Mouse (Mus musculus) midbrain, embryonic 11.5 days (tissue): ENCODE data around the gene Zfp111. TPM values are rescaled to one million over a fixed set of nuclear protein-coding genes. Genes with fewer than 3 reads are reported as not detected.

ENCODE experiments used
- ATAC-seq: fragments of 200-750 bp; cut with Nextera tagmentation; 2 replicates; pipeline ENCODE4 v1.8.0; 2017; ENCODE audit warnings: moderate TSS enrichment, moderate library complexity; ENCODE audit not compliant: low FRiP score
- DNase-seq: peaks from one replicate; pipeline ENCODE4 v3.0.0; 2015; ENCODE audit warnings: low spot score; ENCODE audit errors: missing footprints
- H3K27ac ChIP-seq: fragments of 300-500 bp; sonication (generic); 2 replicates; pipeline ENCODE4 v1.5.1; 2014; ENCODE audit warnings: low read depth, low read length
- H3K27me3 ChIP-seq: fragments of 300-500 bp; sonication (generic); 2 replicates; pipeline ENCODE4 v1.6.1; 2014; ENCODE audit warnings: mild to moderate bottlenecking, low read length, moderate library complexity, mixed read lengths; ENCODE audit not compliant: control insufficient read depth, insufficient read depth
- H3K36me3 ChIP-seq: fragments of 300-500 bp; sonication (generic); 2 replicates; pipeline ENCODE4 v1.6.1; 2014; ENCODE audit warnings: mild to moderate bottlenecking, low read length, moderate library complexity, mixed read lengths; ENCODE audit not compliant: control insufficient read depth, insufficient read depth
- H3K4me1 ChIP-seq: fragments of 300-500 bp; sonication (generic); 2 replicates; pipeline ENCODE4 v1.6.1; 2014; ENCODE audit warnings: low read length; ENCODE audit not compliant: control insufficient read depth, insufficient read depth
- H3K4me2 ChIP-seq: fragments of 300-500 bp; sonication (generic); 2 replicates; pipeline ENCODE4 v1.6.1; 2014; ENCODE audit warnings: mild to moderate bottlenecking, moderate library complexity
- H3K4me3 ChIP-seq: fragments of 300-500 bp; sonication (generic); 2 replicates; pipeline ENCODE4 v1.5.1; 2014; ENCODE audit warnings: low read depth, low read length
- H3K9ac ChIP-seq: fragments of 300-500 bp; sonication (generic); 2 replicates; pipeline ENCODE4 v1.6.1; 2014; ENCODE audit warnings: low read length
- H3K9me3 ChIP-seq: fragments of 300-500 bp; sonication (generic); 2 replicates; pipeline ENCODE4 v1.6.1; 2016; ENCODE audit warnings: low read length; ENCODE audit not compliant: control insufficient read depth
- WGBS: fragments of 180-500 bp; shearing (Covaris S2); extraction: QIAGEN DNeasy Blood & Tissue Kit; methylation state at CpG from one replicate; pipeline ENCODE4 v1.1.7; 2014; 5-methylcytosine and 5-hydroxymethylcytosine counted together
- polyA plus RNA-seq: library from polyadenylated mRNA; unstranded; fragments of >200 nt; fragmentation: Nextera tagmentation; extraction: Ambion mirVana; gene quantifications from 2 replicates; pipeline ENCODE4 v1.2.1, GENCODE M21; 2014

The Zfp111 gene
- 10.5 and 11.3 TPM in 2 replicates for polyA plus RNA-seq

GRCm38 (mm10) chr7:24211343-24211742, at the start of gene Zfp111:
Gene Zfp111, minus strand, starts transcription at chr7:24211443.
- no peaks in the 10 kb centered on the region for H3K36me3 ChIP-seq
- no peaks in the 10 kb centered on the region for H3K9me3 ChIP-seq
- WGBS: 83% methylated on average over 5 of the region's 5 CpGs
- H3K9ac ChIP-seq: no peak within 1 kb of the TSS
- DNase-seq (peak; percentile 31), ATAC-seq (no peak)
- H3K27me3 ChIP-seq: no peaks in the 10 kb centered on the region
- H3K4me3 ChIP-seq: no peak within 1 kb of the TSS
- no peak within 1 kb of the TSS for H3K4me2 ChIP-seq
- no peak within 1 kb of the TSS for H3K27ac ChIP-seq
- H3K4me1 ChIP-seq: peaks cover 4% of the 10 kb centered on the region; the same call in 1 of the 2 replicates

GRCm38 (mm10) chr7:24260000-24260312, 48.7 kb upstream of the Zfp111 start:
- no peak for ATAC-seq
- no peaks in the 10 kb centered on the region for H3K4me1 ChIP-seq
- WGBS: 95% methylated on average over 4 of the region's 4 CpGs
- H3K4me3 ChIP-seq: no peak overlapping the region
- no peaks in the 10 kb centered on the region for H3K27me3 ChIP-seq
- no peaks in the 10 kb centered on the region for H3K9me3 ChIP-seq
- H3K4me2 ChIP-seq: no peak overlapping the region
- no peak overlapping the region for H3K9ac ChIP-seq
- no peak for DNase-seq
- no peaks in the 10 kb centered on the region for H3K36me3 ChIP-seq
- no peak overlapping the region for H3K27ac ChIP-seq

GRCm38 (mm10) chr7:24259306-24259999, 48.2 kb upstream of the Zfp111 start:
- Histone ChIP-seq H3K4me1 (no peaks in the 10 kb centered on the region), H3K36me3 (no peaks in the 10 kb centered on the region), H3K9ac (no peak overlapping the region), H3K4me3 (no peak overlapping the region), H3K27ac (no peak overlapping the region), H3K4me2 (no peak overlapping the region), H3K27me3 (no peaks in the 10 kb centered on the region), H3K9me3 (no peaks in the 10 kb centered on the region)
- no peak for ATAC-seq
- WGBS: 88% methylated on average over 13 of the region's 13 CpGs
- no peak for DNase-seq

- no peaks in the 10 kb centered on the region for H3K36me3 ChIP-seq
- WGBS: 22% methylated on average over 21 of the region's 21 CpGs
- ATAC-seq: peak; percentile 91
- peak within 1 kb of the TSS; percentile 47 for H3K4me2 ChIP-seq
- peak within 1 kb of the TSS; percentile 39 for H3K9ac ChIP-seq
- H3K9me3 ChIP-seq: no peaks in the 10 kb centered on the region
- peak within 1 kb of the TSS; percentile 38 for H3K4me3 ChIP-seq
- H3K27me3 ChIP-seq: no peaks in the 10 kb centered on the region
- H3K4me1 ChIP-seq: no peaks in the 10 kb centered on the region
- H3K27ac ChIP-seq: no peak within 1 kb of the TSS
- DNase-seq: peak; percentile 98
Measured at GRCm38 (mm10) chr7:24254633-24255474, 43.6 kb upstream of the Zfp111 start, which contains the start of gene Zfp108. Gene Zfp108, plus strand, starts transcription at chr7:24254794.

- 62% methylated on average over 9 of the region's 9 CpGs for WGBS
- H3K27ac ChIP-seq: no peak overlapping the region
Measured at GRCm38 (mm10) chr7:24253779-24254615, 42.8 kb upstream of the Zfp111 start.

GRCm38 (mm10) chr7:24237040-24237791, 26.0 kb upstream of the Zfp111 start, which contains the start of gene Zfp109:
Gene Zfp109, minus strand, starts transcription at chr7:24237560.
- H3K27me3 ChIP-seq: no peaks in the 10 kb centered on the region
- ATAC-seq: peak; percentile 91
- peaks cover 3% of the 10 kb centered on the region; the same call in 1 of the 2 replicates for H3K4me1 ChIP-seq
- H3K27ac ChIP-seq: no peak within 1 kb of the TSS
- peak within 1 kb of the TSS; percentile 72 for H3K4me3 ChIP-seq
- peak within 1 kb of the TSS; percentile 50 for H3K4me2 ChIP-seq
- peak; percentile 96 for DNase-seq
- 0 out of 2 replicates have a peak, but pooled peaks cover 2% of the 10 kb centered on the region for H3K36me3 ChIP-seq
- peak within 1 kb of the TSS; percentile 79 for H3K9ac ChIP-seq
- WGBS: 8% methylated on average over 25 of the region's 28 CpGs
- H3K9me3 ChIP-seq: no peaks in the 10 kb centered on the region

More at GRCm38 (mm10) chr7:24253779-24254615, 42.8 kb upstream of the Zfp111 start:
- H3K9me3 ChIP-seq: no peaks in the 10 kb centered on the region
- peak overlapping the region; percentile 38 for H3K4me3 ChIP-seq
- no peaks in the 10 kb centered on the region for H3K36me3 ChIP-seq
- no peaks in the 10 kb centered on the region for H3K27me3 ChIP-seq
- peak; percentile 75 for ATAC-seq
- peak overlapping the region; percentile 47 for H3K4me2 ChIP-seq
- DNase-seq: no peak
- H3K4me1 ChIP-seq: no peaks in the 10 kb centered on the region
- peak overlapping the region; percentile 22; the same call in 1 of the 2 replicates for H3K9ac ChIP-seq

- Histone ChIP-seq H3K4me3 (no peak overlapping the region), H3K27ac (no peak overlapping the region), H3K4me2 (no peak overlapping the region), H3K27me3 (no peaks in the 10 kb centered on the region), H3K4me1 (peaks cover 4% of the 10 kb centered on the region; the same call in 1 of the 2 replicates), H3K36me3 (0 out of 2 replicates have a peak, but pooled peaks cover 2% of the 10 kb centered on the region), H3K9ac (no peak overlapping the region), H3K9me3 (no peaks in the 10 kb centered on the region)
- no peak for ATAC-seq
- peak; percentile 33 for DNase-seq
- 71% methylated on average over 2 of the region's 2 CpGs for WGBS
Measured at GRCm38 (mm10) chr7:24210296-24210695, 947 bp downstream of the Zfp111 start.

- H3K9ac ChIP-seq: no peak overlapping the region; the same call in 1 of the 2 replicates
- peaks cover 4% of the 10 kb centered on the region; the same call in 1 of the 2 replicates for H3K4me1 ChIP-seq
- no peak overlapping the region for H3K27ac ChIP-seq
- H3K4me2 ChIP-seq: peak overlapping the region; percentile 52
- no peak for DNase-seq
- 0 out of 2 replicates have a peak, but pooled peaks cover 2% of the 10 kb centered on the region for H3K36me3 ChIP-seq
- no peaks in the 10 kb centered on the region for H3K9me3 ChIP-seq
- no peaks in the 10 kb centered on the region for H3K27me3 ChIP-seq
- ATAC-seq: peak; percentile 63
- peak overlapping the region; percentile 45 for H3K4me3 ChIP-seq
- 61% methylated on average over 7 of the region's 7 CpGs for WGBS
Measured at GRCm38 (mm10) chr7:24208282-24208886, 2.9 kb downstream of the Zfp111 start.
